Mouse (Mus musculus) ES-E14 (cell line): ENCODE data around the gene Lrrc56. TPM values are rescaled to one million over a fixed set of nuclear protein-coding genes. Genes with fewer than 3 reads are reported as not detected.

Experiments used
- DNase-seq: peaks from one replicate; pipeline ENCODE4 v3.0.0-alpha.2; 2013; ENCODE audit warnings: low read depth, low spot score
- H3K27ac ChIP-seq: 2 replicates; pipeline ENCODE4 v1.5.1; 2012; ENCODE audit warnings: low read depth, mild to moderate bottlenecking, low read length, moderate library complexity, mixed read lengths; ENCODE audit not compliant: poor library complexity, insufficient read depth, severe bottlenecking
- H3K36me3 ChIP-seq: 2 replicates; pipeline ENCODE4 v1.6.1; 2012; ENCODE audit warnings: mild to moderate bottlenecking, low read length, moderate library complexity, mixed read lengths; ENCODE audit not compliant: control insufficient read depth, poor library complexity, insufficient read depth, severe bottlenecking
- H3K4me1 ChIP-seq, 2 experiments: fragments of 150-350 bp in 1 of 2; sonication (generic) in 1 of 2; 2 replicates each; pipeline ENCODE4 v1.6.1; 2012; ENCODE audit warnings: low read length in 2 of 2, mild to moderate bottlenecking in 1 of 2, mixed read lengths in 1 of 2; ENCODE audit not compliant: control insufficient read depth in 2 of 2, insufficient read depth in 2 of 2, poor library complexity in 1 of 2
- H3K4me3 ChIP-seq, 2 experiments: fragments of 150-350 bp in 1 of 2; sonication (generic) in 1 of 2; 2 replicates each; pipeline ENCODE4 v1.5.1; 2012; ENCODE audit warnings: low read length in 2 of 2, low read depth in 1 of 2, mild to moderate bottlenecking in 1 of 2, mixed read lengths in 1 of 2; ENCODE audit not compliant: insufficient read depth in 1 of 2, poor library complexity in 1 of 2, severe bottlenecking in 1 of 2
- H3K9ac ChIP-seq: 2 replicates; pipeline ENCODE4 v1.6.1; 2012; ENCODE audit warnings: low read depth, mild to moderate bottlenecking, low read length, mixed read lengths; ENCODE audit not compliant: poor library complexity, insufficient read depth, severe bottlenecking
- H3K9me3 ChIP-seq: fragments of 150-350 bp; sonication (generic); 2 replicates; pipeline ENCODE4 v1.6.1; 2012; ENCODE audit warnings: low read depth, mild to moderate bottlenecking, low read length; ENCODE audit not compliant: control insufficient read depth, insufficient read depth
- CHD2 ChIP-seq: IDR thresholded peaks from 2 replicates; pipeline ENCODE4 v1.6.1; 2014; ENCODE audit warnings: mild to moderate bottlenecking, low read depth, low read length, inconsistent platforms
- HCFC1 ChIP-seq: IDR thresholded peaks from 2 replicates; pipeline ENCODE4 v1.6.1; 2012; ENCODE audit warnings: low read length, inconsistent platforms, borderline replicate concordance; ENCODE audit not compliant: insufficient read depth
- MAFK ChIP-seq: IDR thresholded peaks from 2 replicates; pipeline ENCODE4 v1.6.1; 2014; ENCODE audit warnings: mild to moderate bottlenecking, low read depth, low read length, inconsistent platforms; ENCODE audit not compliant: insufficient read depth
- ZC3H11A ChIP-seq: IDR thresholded peaks from 2 replicates; pipeline ENCODE4 v1.6.1; 2012; ENCODE audit warnings: low read depth, mild to moderate bottlenecking, inconsistent platforms, low read length, borderline replicate concordance
- ZNF384 ChIP-seq: IDR thresholded peaks from 2 replicates; pipeline ENCODE4 v1.6.1; 2012; ENCODE audit warnings: low read depth, low read length, inconsistent platforms
- in situ Hi-C, 2 experiments: fragments of 600-800 bp; cut with MboI; formaldehyde crosslinking; loops; one replicate each; pipeline ENCODE4 v1.15.1; 2025; ENCODE audit warnings: low sequenced_read_pairs in 2 of 2, inconsistent platforms in 1 of 2; ENCODE audit not compliant: unreplicated experiment in 2 of 2
- total RNA-seq: library from RNA; depleted of rRNA; stranded (reverse); fragments of 300-350 nt; gene quantifications from 2 replicates; pipeline ENCODE4 v1.2.3, GENCODE M21; 2012

Gene Lrrc56
- total RNA-seq, 1 experiment, result 3.3 TPM

DNA sequence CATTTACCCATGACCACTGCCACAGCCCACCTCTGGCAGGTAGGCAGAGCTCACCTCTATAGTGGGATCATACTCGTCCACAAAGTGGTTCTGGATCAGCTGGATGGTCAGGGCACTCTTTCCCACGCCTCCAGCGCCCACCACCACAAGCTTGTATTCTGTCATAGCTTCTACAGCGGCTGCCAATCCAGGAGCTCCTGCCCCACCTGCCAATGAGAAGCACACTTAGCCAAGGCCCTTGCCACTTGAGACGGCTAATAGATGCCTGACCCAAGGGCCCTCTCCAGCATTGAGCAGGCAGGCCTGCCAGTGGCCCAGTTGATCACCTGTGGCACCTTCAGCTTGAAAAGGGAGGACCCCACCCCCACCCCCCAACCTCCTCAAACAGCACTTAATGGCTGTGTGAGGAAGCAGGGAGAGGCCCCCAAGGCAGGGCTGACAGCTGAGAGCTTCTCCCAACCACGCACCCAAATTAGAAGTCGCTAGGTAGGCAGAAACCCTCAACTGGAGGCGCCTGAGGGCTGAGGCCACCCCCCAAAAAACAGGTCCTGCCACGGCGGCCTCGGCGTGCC is 1.1 kb upstream of the Lrrc56 start:
- peaks cover 0 to 17% of the 10 kb centered on the region in 2 experiments; a peak in 1 of 4 replicates for H3K4me1 ChIP-seq
- H3K9me3 ChIP-seq, result no peaks in the 10 kb centered on the region
- no peak for TF ChIP-seq ZC3H11A
- TF ChIP-seq MAFK, result no peak
- no peak for TF ChIP-seq HCFC1
- no peak for TF ChIP-seq ZNF384
- no peak for TF ChIP-seq CHD2
- in situ Hi-C loops, result no loop called here
- H3K36me3 ChIP-seq, result peaks cover 32% of the 10 kb centered on the region
- no peak overlapping the region for H3K27ac ChIP-seq
- H3K9ac ChIP-seq, result peak overlapping the region; percentile 81
- H3K4me3 ChIP-seq, result peak overlapping the region; percentile 88 to 93
- DNase-seq, result no peak

- H3K4me3 ChIP-seq, result peak overlapping the region; percentile 88 to 93
- in situ Hi-C loops, result no loop called here
- peaks cover 0 to 17% of the 10 kb centered on the region in 2 experiments; a peak in 1 of 4 replicates for H3K4me1 ChIP-seq
- TF ChIP-seq CHD2 (no peak), MAFK (no peak), ZC3H11A (no peak), ZNF384 (no peak), HCFC1 (no peak)
- DNase-seq, result no peak
- H3K27ac ChIP-seq, result no peak overlapping the region; the same call in 1 of the 2 replicates
- H3K9ac ChIP-seq, result peak overlapping the region; percentile 81
- peaks cover 32% of the 10 kb centered on the region for H3K36me3 ChIP-seq
- H3K9me3 ChIP-seq, result no peaks in the 10 kb centered on the region
Observed at GRCm38 (mm10) chr7:141193348-141193856, 555 bp upstream of the Lrrc56 start.

- no peak for DNase-seq
- Histone ChIP-seq H3K9me3 (no peaks in the 10 kb centered on the region), H3K4me1 (peaks cover 0 to 17% of the 10 kb centered on the region in 2 experiments; a peak in 1 of 4 replicates), H3K36me3 (peaks cover 28% of the 10 kb centered on the region), H3K4me3 (peak overlapping the region; percentile 82 to 100), H3K27ac (no peak overlapping the region), H3K9ac (peak overlapping the region; percentile 76; the same call in 1 of the 2 replicates)
- TF ChIP-seq HCFC1 (no peak), ZC3H11A (no peak), ZNF384 (no peak), MAFK (no peak), CHD2 (no peak)
- in situ Hi-C loops, result no loop called here
Observed at GRCm38 (mm10) chr7:141194409-141194808, 452 bp downstream of the Lrrc56 start.

DNA sequence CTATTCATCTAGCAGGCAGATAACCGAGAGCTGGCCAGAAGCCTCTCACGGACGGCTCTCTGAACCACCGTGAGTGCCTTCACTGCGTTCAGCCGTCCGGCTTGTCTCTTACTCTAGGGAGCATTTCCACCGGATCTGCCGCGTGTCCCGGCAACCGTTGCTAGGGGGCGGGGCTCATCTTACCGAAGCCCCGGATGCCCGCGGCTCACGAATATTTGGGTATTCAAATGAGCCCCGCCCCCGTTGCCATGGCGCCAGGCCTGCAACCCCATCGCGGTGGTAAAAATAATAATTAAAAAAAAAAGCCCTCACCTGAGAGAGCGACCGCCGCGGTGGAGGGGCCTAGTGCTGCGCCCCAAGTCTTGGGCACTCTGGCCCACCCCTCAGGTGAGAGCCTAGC is 873 bp downstream of the Lrrc56 start:
- peak overlapping the region; percentile 82 to 100 for H3K4me3 ChIP-seq
- no peak for TF ChIP-seq ZNF384
- TF ChIP-seq MAFK, result no peak
- TF ChIP-seq ZC3H11A, result no peak
- no peak for TF ChIP-seq HCFC1
- no peak for TF ChIP-seq CHD2
- in situ Hi-C loops, result no loop called here
- peaks cover 25% of the 10 kb centered on the region for H3K36me3 ChIP-seq
- H3K9me3 ChIP-seq, result no peaks in the 10 kb centered on the region
- H3K4me1 ChIP-seq, result peaks cover 0 to 17% of the 10 kb centered on the region in 2 experiments; a peak in 1 of 4 replicates
- H3K9ac ChIP-seq, result peak overlapping the region; percentile 76
- H3K27ac ChIP-seq, result no peak overlapping the region
- peak; percentile 90 for DNase-seq

- Histone ChIP-seq H3K4me1 (peaks cover 0 to 17% of the 10 kb centered on the region in 2 experiments; a peak in 1 of 4 replicates), H3K36me3 (peaks cover 16% of the 10 kb centered on the region), H3K9me3 (no peaks in the 10 kb centered on the region), H3K4me3 (no peak overlapping the region), H3K27ac (no peak overlapping the region), H3K9ac (no peak overlapping the region)
- no peak for DNase-seq
- TF ChIP-seq ZNF384 (no peak), HCFC1 (no peak), MAFK (no peak), CHD2 (no peak), ZC3H11A (no peak)
- in situ Hi-C loops, result no loop called here
Observed at GRCm38 (mm10) chr7:141195754-141196153, 1.8 kb downstream of the Lrrc56 start.
